Mouse (Mus musculus): ENCODE measurements around the gene Tnfrsf25. TPM values are rescaled to one million over a fixed set of nuclear protein-coding genes. Genes with fewer than 3 reads are reported as not detected.

Tnfrsf25 gene
- polyA plus RNA-seq, 1 experiment from 2014 or later: 0.15 TPM

DNA sequence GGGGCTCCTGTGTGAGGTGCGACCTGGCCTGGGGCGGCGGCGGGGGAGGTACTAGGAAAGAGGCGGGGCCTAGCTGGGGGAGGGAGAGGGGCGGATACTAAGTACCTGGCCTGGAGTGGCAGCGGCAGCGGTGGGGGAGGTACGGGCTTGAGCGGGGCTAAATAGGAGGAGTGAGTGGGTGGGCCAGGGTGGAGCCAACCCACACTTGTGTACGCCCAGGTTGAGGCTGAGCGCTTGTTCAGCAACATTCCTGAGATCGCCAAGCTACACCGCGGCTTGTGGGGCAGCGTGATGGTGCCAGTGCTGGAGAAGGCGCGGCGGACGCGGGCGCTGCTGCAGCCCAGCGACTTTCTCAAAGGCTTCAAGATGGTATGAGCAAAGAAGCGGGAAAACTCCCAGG lies 8.2 kb upstream of the Tnfrsf25 start:
- Histone ChIP-seq H3K27ac (ENCODE audit: low read depth) (peak overlapping the region; percentile 78), H3K4me1 (ENCODE audit: insufficient read depth) (peaks cover 8% of the 10 kb centered on the region; the same call in 1 of the 2 replicates)
- DNase-seq: peak; percentile 78

GRCm38 (mm10) chr4:152107971-152108509 lies 7.7 kb upstream of the Tnfrsf25 start:
- DNase-seq: peak; percentile 90
- TF ChIP-seq EP300 (IDR thresholded peaks at IDR 0.05; ENCODE audit: low read depth) (no peak), CTCF (IDR thresholded peaks at IDR 0.05; ENCODE audit: low read depth) (no peak)
- Histone ChIP-seq H3K27ac (ENCODE audit: low read depth) (peak overlapping the region; percentile 78), H3K36me3 (replicated peaks; ENCODE audit: insufficient read depth, low read length) (peaks cover 18% of the 10 kb centered on the region), H3K4me2 (ENCODE audit: low read depth, low read length) (peak overlapping the region; percentile 80), H3K27me3 (ENCODE audit: insufficient read depth, low read length) (no peaks in the 10 kb centered on the region), H3K4me3 (ENCODE audit: low read depth, low read length) (peak overlapping the region; percentile 45), H3K9ac (replicated peaks) (0 out of 2 replicates have a peak overlapping the region, but pooled peaks have one; percentile 38), H3K9me3 (ENCODE audit: low read length) (no peaks in the 10 kb centered on the region), H3K4me1 (ENCODE audit: insufficient read depth) (peaks cover 8% of the 10 kb centered on the region; the same call in 1 of the 2 replicates)
- peak; percentile 93 for ATAC-seq
- WGBS (ENCODE audit: insufficient replicate concordance): 52% methylated on average over 30 of the region's 30 CpGs

More for the DNA sequence above, 8.2 kb upstream of the Tnfrsf25 start:
- peak overlapping the region; percentile 38; the same call in 1 of the 2 replicates for H3K9ac ChIP-seq (replicated peaks)
- H3K27me3 ChIP-seq (ENCODE audit: insufficient read depth, low read length): no peaks in the 10 kb centered on the region
- ATAC-seq: peak; percentile 78
- peaks cover 18% of the 10 kb centered on the region for H3K36me3 ChIP-seq (replicated peaks; ENCODE audit: insufficient read depth, low read length)
- WGBS (ENCODE audit: insufficient replicate concordance): 40% methylated on average over 24 of the region's 24 CpGs
- no peaks in the 10 kb centered on the region for H3K9me3 ChIP-seq (ENCODE audit: low read length)
- H3K4me3 ChIP-seq (ENCODE audit: low read depth, low read length): peak overlapping the region; percentile 45
- peak overlapping the region; percentile 80 for H3K4me2 ChIP-seq (ENCODE audit: low read depth, low read length)
- TF ChIP-seq EP300 (IDR thresholded peaks at IDR 0.05; ENCODE audit: low read depth) (no peak), CTCF (IDR thresholded peaks at IDR 0.05; ENCODE audit: low read depth) (no peak)

GRCm38 (mm10) chr4:152108673-152109072 lies 7.1 kb upstream of the Tnfrsf25 start:
- Histone ChIP-seq H3K27ac (ENCODE audit: low read depth) (no peak overlapping the region), H3K4me3 (ENCODE audit: low read depth, low read length) (no peak overlapping the region), H3K4me1 (ENCODE audit: insufficient read depth) (peaks cover 8% of the 10 kb centered on the region; the same call in 1 of the 2 replicates), H3K27me3 (ENCODE audit: insufficient read depth, low read length) (no peaks in the 10 kb centered on the region), H3K9me3 (ENCODE audit: low read length) (no peaks in the 10 kb centered on the region), H3K9ac (replicated peaks) (no peak overlapping the region), H3K4me2 (ENCODE audit: low read depth, low read length) (peak overlapping the region; percentile 80), H3K36me3 (replicated peaks; ENCODE audit: insufficient read depth, low read length) (peaks cover 13% of the 10 kb centered on the region)
- no peak for DNase-seq
- WGBS (ENCODE audit: insufficient replicate concordance): 87% methylated on average over 5 of the region's 5 CpGs
- TF ChIP-seq EP300 (IDR thresholded peaks at IDR 0.05; ENCODE audit: low read depth): no peak
- no peak for TF ChIP-seq CTCF (IDR thresholded peaks at IDR 0.05; ENCODE audit: low read depth)
- ATAC-seq: no peak

GRCm38 (mm10) chr4:152109509-152109908 lies 6.2 kb upstream of the Tnfrsf25 start:
- H3K27me3 ChIP-seq (ENCODE audit: insufficient read depth, low read length): no peaks in the 10 kb centered on the region
- no peak overlapping the region for H3K9ac ChIP-seq (replicated peaks)
- DNase-seq (no peak), ATAC-seq (no peak)
- peaks cover 12% of the 10 kb centered on the region for H3K36me3 ChIP-seq (replicated peaks; ENCODE audit: insufficient read depth, low read length)
- H3K9me3 ChIP-seq (ENCODE audit: low read length): no peaks in the 10 kb centered on the region
- H3K27ac ChIP-seq (ENCODE audit: low read depth): no peak overlapping the region
- 90% methylated on average over 3 of the region's 3 CpGs for WGBS (ENCODE audit: insufficient replicate concordance)
- H3K4me1 ChIP-seq (ENCODE audit: insufficient read depth): peaks cover 8% of the 10 kb centered on the region; the same call in 1 of the 2 replicates
- H3K4me3 ChIP-seq (ENCODE audit: low read depth, low read length): no peak overlapping the region
- TF ChIP-seq CTCF (IDR thresholded peaks at IDR 0.05; ENCODE audit: low read depth): 0 out of 2 replicates have a peak, but pooled peaks have one; percentile 18
- no peak for TF ChIP-seq EP300 (IDR thresholded peaks at IDR 0.05; ENCODE audit: low read depth)
- H3K4me2 ChIP-seq (ENCODE audit: low read depth, low read length): no peak overlapping the region

DNA sequence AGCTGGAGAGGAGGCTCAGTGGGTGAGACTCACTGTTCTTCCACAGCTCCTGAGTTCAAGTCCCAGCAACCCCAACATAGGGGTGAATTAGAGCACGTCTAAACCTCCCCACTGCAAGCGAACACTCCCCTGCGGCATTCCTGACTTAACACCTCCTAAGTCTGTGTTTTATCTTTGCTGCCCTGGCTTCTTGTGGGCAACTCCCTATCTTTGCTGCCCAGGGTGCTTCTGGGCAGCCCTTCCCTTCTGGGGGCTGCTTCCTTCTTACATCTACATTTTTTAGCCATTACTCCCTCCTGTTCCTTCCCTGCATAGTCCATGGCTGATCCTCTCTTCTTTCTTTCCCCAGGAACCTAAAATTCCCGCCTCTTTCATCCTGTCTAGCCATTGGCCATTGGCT lies 5.0 kb upstream of the Tnfrsf25 start:
- H3K9me3 ChIP-seq (ENCODE audit: low read length): no peaks in the 10 kb centered on the region
- peaks cover 12% of the 10 kb centered on the region for H3K36me3 ChIP-seq (replicated peaks; ENCODE audit: insufficient read depth, low read length)
- peaks cover 8% of the 10 kb centered on the region; the same call in 1 of the 2 replicates for H3K4me1 ChIP-seq (ENCODE audit: insufficient read depth)
- no peak overlapping the region for H3K4me3 ChIP-seq (ENCODE audit: low read depth, low read length)
- peak overlapping the region; percentile 30 for H3K4me2 ChIP-seq (ENCODE audit: low read depth, low read length)
- H3K27ac ChIP-seq (ENCODE audit: low read depth): peak overlapping the region; percentile 53
- no peak overlapping the region for H3K9ac ChIP-seq (replicated peaks)
- DNase-seq (no peak), ATAC-seq (peak; percentile 64)
- 55% methylated on average over 4 of the region's 4 CpGs for WGBS (ENCODE audit: insufficient replicate concordance)
- TF ChIP-seq CTCF (IDR thresholded peaks at IDR 0.05; ENCODE audit: low read depth) (no peak), EP300 (IDR thresholded peaks at IDR 0.05; ENCODE audit: low read depth) (peak; percentile 87)
- H3K27me3 ChIP-seq (ENCODE audit: insufficient read depth, low read length): peaks cover 11% of the 10 kb centered on the region

DNA sequence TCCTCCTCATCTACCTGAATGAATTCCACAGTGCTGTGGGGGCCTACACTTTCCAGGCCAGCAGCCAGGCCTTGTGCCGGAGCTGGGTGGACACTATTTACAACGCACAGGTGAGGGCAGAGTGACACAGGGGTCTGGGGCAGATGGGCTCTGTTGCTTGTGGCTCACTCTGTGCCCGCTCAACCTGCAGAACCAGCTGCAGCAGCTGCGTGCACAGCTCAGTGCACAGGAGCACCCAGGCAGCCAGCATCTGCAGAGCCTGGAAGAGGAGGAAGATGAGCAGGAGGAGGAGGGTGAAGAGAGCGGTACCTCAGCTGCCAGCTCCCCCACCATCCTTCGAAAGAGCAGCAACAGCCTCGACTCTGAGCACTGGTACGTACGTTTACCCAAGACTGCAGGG lies 3.4 kb upstream of the Tnfrsf25 start:
- no peak for DNase-seq
- H3K27ac ChIP-seq (ENCODE audit: low read depth): no peak overlapping the region
- ATAC-seq: no peak
- no peak overlapping the region for H3K9ac ChIP-seq (replicated peaks)
- no peak for TF ChIP-seq EP300 (IDR thresholded peaks at IDR 0.05; ENCODE audit: low read depth)
- TF ChIP-seq CTCF (IDR thresholded peaks at IDR 0.05; ENCODE audit: low read depth): no peak
- H3K9me3 ChIP-seq (ENCODE audit: low read length): no peaks in the 10 kb centered on the region
- H3K27me3 ChIP-seq (ENCODE audit: insufficient read depth, low read length): peaks cover 27% of the 10 kb centered on the region
- H3K4me2 ChIP-seq (ENCODE audit: low read depth, low read length): no peak overlapping the region
- WGBS (ENCODE audit: insufficient replicate concordance): 82% methylated on average over 9 of the region's 9 CpGs
- H3K4me3 ChIP-seq (ENCODE audit: low read depth, low read length): no peak overlapping the region
- peaks cover 11% of the 10 kb centered on the region; the same call in 1 of the 2 replicates for H3K4me1 ChIP-seq (ENCODE audit: insufficient read depth)
- H3K36me3 ChIP-seq (replicated peaks; ENCODE audit: insufficient read depth, low read length): peaks cover 7% of the 10 kb centered on the region
